Mouse (Mus musculus): ENCODE measurements around the gene Herc4.

The Herc4 gene

DNA sequence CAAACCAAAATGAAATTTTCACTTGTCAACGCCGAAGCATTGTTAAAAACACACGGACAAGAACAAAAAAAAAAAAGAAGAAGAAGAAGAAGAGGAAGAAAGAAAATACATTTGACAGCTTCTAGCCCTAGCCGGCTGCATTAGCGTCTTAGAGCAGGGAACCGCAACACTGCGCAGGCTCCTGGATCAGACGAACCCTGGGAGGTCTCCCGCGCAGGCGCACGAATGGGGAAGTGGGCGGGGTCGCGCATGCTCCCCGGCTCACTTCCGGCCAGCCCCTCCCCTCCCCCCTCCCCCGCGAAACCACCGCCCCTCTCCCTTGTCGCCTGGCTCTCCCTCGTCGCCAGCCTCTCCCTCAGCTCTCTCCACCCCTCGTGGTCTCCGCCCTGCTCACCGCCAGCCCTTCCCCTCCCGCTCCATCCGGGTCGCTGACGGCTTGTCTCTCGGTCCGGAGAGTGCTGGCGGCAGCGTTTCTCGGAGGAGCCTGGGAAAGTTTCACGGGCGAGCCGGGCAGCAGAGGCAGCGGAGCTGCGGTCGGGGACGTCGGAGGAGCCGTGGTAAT lies at the start of gene Herc4:
TSS of gene Herc4 (plus strand) at position 318 of the 562 bp plus-strand sequence.
- DNase-seq = peak; percentile 94 to 96

DNA sequence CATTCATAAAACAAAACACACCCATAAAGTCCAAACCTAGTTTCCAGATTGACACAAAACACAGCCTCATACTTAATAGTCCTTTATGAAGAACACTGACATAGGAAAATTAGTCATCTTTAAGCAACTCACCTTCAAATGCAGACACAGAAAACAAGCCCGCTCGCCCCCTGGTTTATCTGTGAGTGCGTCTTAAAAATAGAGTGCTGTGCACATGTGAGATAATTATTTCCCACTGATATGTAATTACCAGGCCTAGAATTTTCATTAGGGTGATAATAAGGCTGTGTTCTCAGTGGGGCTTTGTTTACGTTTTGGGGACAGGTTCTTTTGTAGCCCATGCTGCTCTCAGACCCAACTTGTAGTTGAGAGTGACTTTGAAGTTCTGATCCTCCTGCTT lies 44.6 kb upstream of the Herc4 start:
- no peak for DNase-seq

DNA sequence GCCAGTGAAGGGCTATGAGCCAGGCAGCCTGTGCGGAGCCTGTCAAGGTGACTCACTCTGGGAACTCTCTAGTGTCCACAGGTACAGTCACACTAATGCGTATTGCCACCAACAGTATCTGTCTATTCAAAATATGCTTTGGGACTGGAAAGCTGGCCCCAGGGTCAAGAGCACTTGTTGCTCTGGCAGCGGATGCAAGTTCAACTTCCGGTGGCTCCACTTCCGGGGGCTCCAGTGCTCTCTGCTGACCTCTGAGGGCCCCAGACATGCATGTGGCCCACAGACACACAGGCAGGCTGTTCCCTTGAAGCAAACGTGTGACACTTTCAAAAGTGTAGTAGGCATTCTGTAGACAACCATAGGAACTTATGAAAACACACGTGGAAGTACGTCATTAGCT lies 42.1 kb upstream of the Herc4 start:
- DNase-seq = no peak

DNA sequence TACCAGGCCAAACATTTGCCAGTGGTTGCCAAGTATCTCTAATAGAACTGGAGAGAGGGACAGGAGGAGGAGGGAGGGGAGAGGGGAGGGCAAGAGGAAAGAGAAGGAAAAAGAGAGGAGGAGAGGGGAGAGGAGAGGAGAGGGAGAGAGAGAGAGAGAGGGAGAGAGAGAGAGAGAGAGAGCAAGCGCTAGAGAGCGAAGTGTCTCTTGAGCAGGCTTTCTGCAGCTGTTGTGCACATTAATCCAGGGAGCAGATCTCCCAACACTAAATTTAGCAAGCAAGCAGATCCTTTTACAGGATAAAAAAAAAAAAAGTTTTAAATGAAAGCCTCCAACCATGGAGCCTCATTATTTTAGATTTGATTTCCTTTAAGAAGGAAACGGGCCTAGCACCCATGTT lies 40.6 kb upstream of the Herc4 start:
- no peak for DNase-seq

DNA sequence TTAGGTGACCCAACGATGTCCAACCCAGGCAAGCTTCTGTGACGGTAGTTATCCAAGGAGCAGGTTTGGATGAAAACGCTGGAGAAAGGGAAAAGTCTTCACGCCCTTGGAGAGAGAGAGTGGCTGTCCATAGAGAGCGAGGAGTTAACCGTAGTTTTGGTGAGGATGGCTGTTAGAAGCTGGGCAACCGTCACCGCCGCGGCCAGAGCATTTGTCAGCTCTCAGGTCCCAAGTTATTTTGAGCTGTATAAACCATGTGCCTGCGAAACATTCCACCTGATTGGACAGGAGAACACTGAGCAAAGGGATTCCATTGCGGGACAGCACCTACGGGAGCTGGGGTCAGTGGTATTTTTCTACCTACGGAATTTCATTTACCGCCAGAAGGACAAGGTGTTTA lies 39.9 kb upstream of the Herc4 start, which contains the start of gene Mypn:
TSS of gene Mypn (minus strand) at position 225 of the 400 bp plus-strand sequence.
- no peak for DNase-seq

DNA sequence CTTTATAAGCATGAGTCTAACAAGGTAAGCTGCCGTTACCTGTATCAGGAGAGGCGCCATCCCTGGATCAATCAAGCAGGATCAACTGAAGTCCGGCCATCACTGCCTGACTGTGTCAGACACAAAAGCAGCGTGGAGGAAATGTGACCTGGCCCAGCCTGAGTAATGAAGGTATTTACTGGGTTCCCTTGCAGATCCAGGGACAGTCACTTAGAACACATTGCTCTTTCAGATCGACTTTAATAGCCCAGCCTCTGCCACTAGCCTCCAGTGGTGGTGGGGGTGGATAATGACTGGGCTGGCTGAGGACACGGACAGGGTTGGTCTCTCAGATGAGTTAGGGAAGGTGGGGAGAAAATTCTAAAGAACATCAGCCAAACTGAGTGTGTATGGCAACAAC lies 34.7 kb upstream of the Herc4 start:
- DNase-seq = no peak

DNA sequence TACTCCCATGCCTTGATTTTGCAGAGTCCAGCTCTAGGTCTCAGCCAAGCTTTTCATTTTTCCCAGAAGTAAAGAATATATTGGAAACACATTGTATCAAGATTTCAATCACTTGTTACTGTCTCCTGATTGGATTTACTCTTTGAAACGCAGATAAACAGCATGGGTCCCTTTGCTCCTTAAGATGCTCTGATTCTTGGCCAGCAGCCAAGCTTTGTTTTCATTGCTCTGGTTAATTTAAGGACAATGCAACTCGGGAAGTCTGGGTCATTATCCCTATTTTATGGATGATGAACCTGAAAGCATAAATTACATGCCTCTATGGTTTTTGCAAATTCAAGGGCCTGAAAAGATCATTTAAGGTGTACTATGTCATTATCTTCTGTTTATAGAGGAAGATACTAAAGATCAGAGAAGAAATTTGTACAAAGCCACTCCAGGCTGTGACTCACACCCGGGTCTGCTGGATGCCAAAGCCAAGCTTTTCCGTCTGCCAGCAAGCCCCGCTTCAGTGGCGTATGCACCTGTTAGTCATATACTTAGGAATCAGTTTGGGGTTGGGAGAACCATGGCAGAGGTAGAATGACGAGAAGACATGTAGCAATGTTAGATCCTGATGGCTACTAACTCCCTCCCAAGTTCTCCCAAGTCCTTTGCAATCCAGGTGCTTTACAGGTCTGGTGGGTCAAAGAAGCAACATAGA lies 22.4 kb upstream of the Herc4 start:
- DNase-seq = no peak

DNA sequence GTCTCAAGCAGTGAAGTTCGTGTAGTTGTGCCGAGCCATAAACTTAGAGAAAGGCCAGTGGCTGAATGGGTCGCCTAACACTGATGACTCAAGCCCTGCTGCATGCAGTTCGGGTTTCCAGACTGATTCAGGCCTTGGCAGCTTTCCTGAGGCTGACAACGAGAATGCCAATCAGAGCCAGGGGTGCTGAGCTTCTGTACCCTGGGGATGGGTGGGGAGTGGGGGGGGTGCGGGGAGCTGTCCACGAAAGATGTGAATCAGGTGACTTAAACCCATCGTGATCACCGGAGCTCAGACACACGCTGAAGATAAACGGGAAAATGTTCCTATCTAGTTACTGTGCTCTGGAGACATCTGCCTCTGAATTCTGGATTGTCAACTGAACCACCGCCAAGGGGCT lies 19.3 kb upstream of the Herc4 start:
- DNase-seq = no peak

DNA sequence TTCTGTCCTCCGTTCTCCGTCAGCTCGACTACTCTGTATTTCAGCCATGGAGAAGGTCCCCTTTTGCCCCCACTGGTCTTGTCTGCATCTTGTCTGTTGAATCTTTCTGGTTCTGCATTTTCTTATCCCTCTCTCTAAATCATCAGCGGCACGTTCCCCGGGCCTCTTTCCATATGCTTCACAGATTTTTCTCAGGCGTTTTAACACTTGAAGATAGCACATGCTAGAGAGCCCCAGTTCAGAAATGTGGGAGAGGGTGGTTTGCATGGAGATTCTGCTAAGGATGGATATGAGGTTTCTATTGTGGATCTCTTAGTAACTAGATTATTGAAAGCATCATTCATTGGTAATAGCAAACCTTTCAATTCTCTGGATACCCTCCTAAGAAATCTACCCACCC lies 13.3 kb upstream of the Herc4 start:
- DNase-seq = no peak

DNA sequence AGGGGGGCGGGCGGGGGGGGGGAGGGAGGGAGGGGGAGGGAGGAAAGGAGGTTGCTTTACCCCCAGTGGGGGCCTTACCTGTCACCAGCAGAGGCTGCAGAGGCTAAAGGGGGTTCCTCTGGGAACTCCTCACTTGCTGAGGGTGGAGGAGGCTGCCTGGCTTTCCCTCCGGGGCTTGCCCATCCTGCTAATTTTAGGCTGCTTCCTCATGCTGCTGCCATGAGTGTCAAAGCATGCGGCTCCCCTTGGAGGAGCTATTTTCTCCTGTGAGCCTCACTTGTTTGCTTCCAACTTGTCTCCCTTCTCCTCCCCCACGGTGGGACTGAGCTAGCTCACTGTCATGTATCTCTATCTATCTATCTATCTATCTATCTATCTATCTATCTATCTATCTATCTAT lies 12.8 kb upstream of the Herc4 start:
- no peak for DNase-seq

DNA sequence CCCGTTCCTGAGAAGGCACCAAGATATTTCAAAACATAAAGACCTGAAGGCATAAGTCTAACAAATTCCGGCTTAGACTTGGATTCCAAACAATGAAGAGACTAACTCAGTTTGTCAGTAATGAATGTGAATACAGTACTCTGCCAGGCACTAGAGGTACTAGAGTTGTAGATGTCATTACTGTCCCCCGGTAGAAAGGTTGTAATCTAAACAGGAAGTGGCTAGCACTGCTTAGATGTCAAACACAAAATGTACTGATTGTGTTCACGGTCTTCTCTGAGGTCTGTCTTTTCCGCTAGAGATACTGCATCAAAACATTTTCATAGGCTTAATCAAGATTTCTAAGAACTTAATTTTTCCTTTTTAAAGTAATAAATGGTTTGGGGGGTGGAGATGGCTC lies 12.0 kb upstream of the Herc4 start:
- DNase-seq = no peak

DNA sequence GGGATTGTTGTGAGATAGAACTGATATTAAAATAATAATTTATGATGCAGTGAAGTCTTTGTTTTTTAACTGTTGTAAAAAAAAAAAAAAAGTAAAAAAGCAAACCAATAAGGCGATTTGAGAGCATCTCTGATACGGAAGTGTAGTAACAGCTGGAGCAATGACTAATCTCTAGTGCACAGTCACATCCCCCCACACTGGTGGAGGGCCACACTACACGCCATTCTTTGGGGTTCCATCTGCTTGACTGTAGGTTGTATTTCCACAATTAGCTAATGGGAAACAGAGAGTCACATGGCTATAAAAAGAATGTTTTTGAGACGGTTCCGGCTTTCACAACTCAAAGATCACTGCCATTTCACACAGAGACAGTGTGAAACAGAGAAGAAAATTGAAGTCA lies 9.5 kb upstream of the Herc4 start:
- no peak for DNase-seq

DNA sequence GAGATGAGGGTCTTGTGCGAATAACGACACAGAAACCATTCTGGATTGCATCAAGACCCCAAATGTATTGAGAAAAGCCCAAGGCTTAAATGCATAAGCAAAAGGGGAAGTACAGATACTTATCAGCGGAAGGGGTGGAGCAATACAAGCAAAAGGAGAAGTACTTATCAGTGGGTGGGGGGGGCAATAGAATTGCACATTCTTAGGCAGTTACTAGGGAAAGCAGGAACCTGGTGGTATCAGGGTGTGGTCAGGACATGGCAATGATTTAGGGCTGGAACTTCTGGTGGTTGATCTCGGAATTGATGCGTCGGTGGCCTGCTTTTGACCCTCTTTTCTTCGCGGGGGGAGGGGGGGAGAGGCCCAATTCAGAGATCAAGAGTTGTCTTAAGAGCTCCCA lies 7.7 kb upstream of the Herc4 start:
- no peak for DNase-seq

DNA sequence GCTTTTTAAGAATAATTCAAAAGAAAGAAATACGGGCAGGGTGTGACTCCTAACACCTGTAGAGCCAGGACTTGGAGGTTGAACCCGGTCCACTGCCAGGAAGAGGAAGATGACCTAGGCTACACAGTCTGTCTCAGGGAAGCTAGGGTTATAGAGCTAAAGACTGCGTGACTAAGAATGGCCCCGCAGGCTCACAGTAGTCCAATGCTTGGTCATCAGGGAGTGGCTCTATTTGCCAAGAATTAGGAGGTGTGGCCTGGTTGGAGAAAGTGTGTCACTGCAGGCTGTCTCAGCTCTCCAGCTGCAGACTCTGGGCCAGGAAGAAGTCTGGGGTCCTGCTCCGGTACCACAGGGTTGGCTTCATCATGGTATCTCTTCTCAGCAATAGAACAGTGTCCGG lies 6.9 kb upstream of the Herc4 start:
- DNase-seq = no peak

DNA sequence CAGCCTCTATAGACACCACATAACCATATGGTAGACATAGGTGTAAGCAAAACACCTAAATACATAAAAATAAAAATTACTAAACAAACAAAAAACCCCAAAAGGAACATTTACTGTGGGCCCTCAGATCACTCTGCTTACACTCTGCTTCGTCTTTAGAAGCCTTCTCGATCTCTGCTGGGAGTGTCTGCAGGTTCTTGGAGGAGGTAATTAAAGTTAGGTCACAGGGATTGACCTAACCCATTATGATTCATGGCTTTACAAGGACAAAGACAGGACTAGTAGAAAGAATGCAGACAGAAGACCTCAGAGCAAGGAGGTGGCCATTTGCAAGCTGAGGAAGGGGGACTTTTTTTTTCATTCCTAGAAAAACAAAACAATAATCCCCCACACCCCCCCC lies 6.4 kb upstream of the Herc4 start:
- DNase-seq = no peak

DNA sequence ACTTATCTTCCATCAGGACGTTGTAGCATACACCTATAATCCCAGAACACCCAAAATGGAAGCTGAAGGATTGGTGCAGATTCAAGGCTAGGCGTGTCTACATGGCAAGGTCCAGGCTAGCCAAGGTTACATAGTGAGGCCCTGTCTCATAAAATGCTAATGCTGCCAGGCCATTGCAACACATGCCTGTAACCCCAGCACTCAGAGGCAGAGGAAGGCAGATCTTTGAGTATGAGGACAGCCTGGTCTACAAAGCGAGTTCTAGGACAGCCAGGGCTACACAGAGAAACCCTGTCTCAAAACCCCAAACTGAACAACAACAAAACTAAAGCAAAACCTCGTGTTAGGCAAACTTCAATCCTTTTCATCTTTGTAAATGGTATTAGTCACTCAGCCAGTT lies 5.5 kb upstream of the Herc4 start:
- DNase-seq = no peak

DNA sequence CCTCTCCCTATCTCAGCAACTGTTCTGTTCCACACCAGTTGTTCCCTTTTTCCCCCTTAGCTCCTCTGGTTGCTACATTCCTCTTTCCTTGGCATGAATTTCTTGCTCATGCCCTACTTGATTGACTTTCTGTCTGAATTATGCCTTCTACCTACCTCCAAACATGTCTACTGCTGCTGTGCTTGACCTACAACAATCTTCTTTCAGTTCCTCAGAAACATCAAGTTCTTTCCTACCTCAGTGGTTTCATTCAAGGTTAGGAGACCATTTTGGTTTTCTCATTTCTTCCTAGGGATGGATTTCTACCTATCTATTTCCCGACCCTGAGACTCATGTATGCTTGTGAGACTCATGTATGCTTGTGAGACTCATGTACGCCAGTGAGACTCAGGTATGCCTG lies 3.8 kb upstream of the Herc4 start:
- DNase-seq = no peak

DNA sequence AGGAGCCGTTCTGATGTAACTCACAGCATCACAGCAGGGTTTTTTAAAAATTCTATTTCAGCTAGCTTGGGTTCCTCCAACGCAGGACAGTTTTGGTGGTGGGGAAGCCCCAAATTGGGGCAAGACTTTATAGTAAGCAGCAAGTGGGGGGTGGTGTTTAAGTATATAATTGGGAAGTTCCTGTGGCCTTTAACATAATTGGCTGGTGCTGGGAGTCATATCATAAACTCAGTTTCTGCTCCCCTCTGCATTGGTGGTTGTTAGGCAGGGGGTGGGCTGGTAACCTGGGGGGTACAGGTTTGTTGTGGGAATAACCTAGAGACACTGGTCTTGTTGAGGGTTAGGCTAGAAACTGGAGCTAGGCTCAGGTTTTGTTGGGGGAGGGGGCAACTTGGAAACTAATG lies 2.7 kb upstream of the Herc4 start:
- no peak for DNase-seq

DNA sequence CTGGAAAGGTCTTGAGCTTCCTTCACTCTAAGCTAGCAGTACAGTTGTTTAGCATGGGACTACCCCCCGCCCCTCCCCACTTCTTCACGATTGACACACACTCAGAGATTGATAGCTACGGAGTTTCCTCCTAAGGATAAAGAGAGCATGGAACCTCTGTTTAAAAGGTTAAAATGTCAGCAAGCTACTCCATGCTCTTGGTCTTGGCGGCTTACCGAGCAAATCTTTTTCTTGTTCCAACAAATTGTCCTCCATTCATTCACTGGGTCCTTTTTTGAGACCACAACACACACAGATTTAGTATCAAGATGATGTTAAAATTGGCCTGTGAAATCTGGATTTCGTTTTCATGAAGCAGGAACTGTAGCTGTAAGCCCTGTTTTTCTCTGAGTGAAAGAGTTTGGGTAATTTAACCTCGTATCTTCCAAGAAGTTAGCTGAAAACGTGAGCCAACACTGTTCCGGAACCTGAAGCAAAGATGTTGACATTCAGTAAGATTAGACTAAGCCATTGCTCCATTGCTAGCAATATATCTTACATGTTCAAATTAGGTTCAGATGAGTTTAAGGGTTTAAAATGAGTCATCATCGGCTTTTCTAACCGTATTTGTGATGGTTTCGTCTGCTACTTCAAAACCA lies 693 bp upstream of the Herc4 start:
- no peak for DNase-seq

DNA sequence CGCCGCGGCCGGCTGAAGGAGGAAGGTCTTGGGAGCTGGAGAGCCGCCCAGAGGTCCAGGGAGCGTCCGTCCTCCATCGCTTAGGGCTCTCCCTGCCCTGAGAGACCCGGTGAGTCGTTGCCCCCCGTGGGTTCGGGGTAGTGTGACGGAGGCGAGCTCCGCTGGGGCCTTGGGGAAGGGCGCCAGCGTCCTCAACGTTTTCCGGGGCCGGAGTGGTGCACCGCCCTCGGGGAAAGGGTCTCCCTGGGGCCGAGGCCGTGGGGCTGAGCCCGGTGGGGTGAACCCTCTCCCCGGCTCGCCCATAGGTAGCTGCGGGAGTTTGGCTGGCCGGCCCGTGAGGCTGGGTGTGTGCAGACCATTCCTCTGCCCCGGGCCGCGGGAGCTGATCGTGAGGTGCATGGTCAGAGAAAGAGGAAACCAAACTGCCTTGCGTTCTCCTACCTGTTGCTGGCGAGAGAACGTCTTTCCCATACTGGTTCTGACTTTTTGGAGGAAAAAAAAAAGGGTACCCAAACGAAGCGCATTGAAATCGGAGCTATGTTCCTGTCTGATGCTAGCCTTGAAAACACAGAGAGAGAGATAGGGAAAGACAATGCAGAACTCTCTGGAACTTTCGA lies 553 bp downstream of the Herc4 start:
- DNase-seq = no peak

DNA sequence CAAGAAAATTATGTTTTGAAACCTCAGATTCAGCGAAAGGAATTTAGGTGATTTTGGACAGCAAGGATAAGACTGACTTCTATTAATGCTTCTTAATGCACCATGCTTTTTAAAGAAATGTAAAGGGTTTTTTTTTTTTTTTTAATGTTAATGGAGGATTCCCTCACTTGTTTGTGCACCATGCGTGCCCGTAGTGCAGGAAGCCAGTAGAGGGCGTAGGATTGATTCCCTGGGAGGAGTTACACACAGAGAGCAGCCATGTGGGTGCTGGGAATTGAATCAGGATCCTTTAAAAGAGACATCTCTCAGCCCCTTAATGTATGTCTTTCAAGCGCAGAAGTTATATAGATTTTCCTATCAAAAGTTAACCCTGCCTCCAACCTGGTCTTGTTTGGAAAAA lies 1.1 kb downstream of the Herc4 start:
- peak; percentile 50 to 53 for DNase-seq

DNA sequence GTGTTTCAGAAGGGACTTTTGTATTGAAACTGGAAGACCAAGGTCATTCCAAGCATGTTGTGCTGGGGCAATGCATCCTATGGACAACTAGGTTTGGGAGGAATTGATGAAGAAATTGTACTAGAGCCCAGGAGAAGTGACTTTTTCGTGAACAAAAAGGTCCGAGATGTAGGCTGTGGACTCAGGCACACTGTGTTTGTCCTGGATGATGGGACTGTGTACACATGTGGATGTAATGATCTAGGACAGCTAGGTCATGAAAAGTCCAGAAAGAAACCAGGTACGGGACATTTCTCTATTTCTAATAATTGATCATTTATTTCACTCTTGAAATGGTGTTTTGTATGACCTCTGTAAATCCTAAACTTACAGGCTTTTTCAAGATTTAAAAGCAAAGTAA lies 2.2 kb downstream of the Herc4 start:
- no peak for DNase-seq

DNA sequence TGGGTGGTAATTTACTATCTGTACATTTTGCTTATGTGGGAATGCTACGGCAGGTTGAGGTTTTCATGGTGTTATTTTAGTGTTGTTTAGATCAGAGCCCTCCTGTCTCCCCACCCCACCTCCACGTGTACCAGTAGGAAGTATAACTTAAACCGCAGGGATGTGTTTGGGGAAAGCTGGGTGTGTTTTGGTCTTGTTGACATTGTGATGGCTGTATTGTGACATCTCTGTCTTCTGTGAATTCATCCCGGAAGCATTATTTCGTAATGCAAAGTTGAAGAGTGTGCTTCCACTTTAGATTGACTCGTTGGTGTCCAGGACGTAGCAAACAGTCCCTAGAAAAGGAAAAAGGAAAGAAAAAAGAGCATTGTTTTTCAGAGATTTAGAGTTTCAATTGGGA lies 3.8 kb downstream of the Herc4 start:
- no peak for DNase-seq

DNA sequence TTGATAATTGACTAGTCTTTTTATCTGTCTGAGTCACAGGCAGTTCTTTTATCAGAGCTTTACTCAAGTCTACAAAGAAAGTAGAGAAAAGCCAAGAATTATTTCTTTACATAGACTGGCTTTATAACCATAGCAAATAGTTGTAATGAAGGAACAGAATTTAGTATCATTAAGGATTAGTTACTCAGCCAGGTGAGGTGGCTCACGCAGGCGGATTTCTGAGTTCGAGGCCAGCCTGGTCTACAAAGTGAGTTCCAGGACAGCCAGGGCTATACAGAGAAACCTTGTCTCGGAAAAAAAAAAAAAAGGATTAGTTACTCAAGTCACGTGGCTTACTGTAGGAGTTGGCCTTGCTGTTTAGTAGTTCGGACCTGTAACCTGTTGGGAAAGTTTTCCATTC lies 4.8 kb downstream of the Herc4 start:
- no peak for DNase-seq

All from thymus, postnatal 36 days (tissue).